Mouse (Mus musculus): ENCODE results near the gene Ddah2.
A peak's percentile ranks its signal among the peaks of the same experiment; 100 is the strongest.

The Ddah2 gene

GRCm38 (mm10) chr17:35051156-35052086 lies 7.4 kb upstream of the Ddah2 start:
- peak; percentile 83 to 87 for DNase-seq

- no peak for DNase-seq
Measured at GRCm38 (mm10) chr17:35052271-35052798, 6.5 kb upstream of the Ddah2 start.

- peak in 1 of 2 experiments; percentile 35 for DNase-seq
Measured at GRCm38 (mm10) chr17:35055691-35056495, 2.9 kb upstream of the Ddah2 start.

GRCm38 (mm10) chr17:35057090-35057489 lies 1.7 kb upstream of the Ddah2 start:
- DNase-seq, result no peak

GRCm38 (mm10) chr17:35058316-35058715 lies 519 bp upstream of the Ddah2 start:
- no peak for DNase-seq

- DNase-seq, result no peak
Measured at GRCm38 (mm10) chr17:35060071-35060470, 1.2 kb downstream of the Ddah2 start.

- DNase-seq, result peak in 1 of 2 experiments; percentile 58
Measured at GRCm38 (mm10) chr17:35060737-35061297, 2.0 kb downstream of the Ddah2 start.

GRCm38 (mm10) chr17:35061299-35061698 lies 2.5 kb downstream of the Ddah2 start:
- DNase-seq, result no peak

- DNase-seq, result no peak
Measured at GRCm38 (mm10) chr17:35063466-35063865, 4.6 kb downstream of the Ddah2 start.

- DNase-seq, result no peak
Measured at GRCm38 (mm10) chr17:35064378-35064877, 5.6 kb downstream of the Ddah2 start.

GRCm38 (mm10) chr17:35064951-35065947 lies 6.4 kb downstream of the Ddah2 start, which contains the start of gene Ly6g6c:
Ly6g6c (plus strand) TSS chr17:35065388.
- DNase-seq, result peak; percentile 79 to 85

GRCm38 (mm10) chr17:35066084-35066483 lies 7.2 kb downstream of the Ddah2 start, which contains the start of gene Mpig6b:
Mpig6b (minus strand) TSS chr17:35066184.
- no peak for DNase-seq

- no peak for DNase-seq
Measured at GRCm38 (mm10) chr17:35068213-35068914, 9.5 kb downstream of the Ddah2 start.

- DNase-seq, result no peak
Measured at GRCm38 (mm10) chr17:35070556-35071229, 11.9 kb downstream of the Ddah2 start.

- no peak for DNase-seq
Measured at GRCm38 (mm10) chr17:35071454-35071853, 12.6 kb downstream of the Ddah2 start.

GRCm38 (mm10) chr17:35074097-35074496 lies 15.3 kb downstream of the Ddah2 start:
- DNase-seq, result no peak

- DNase-seq, result no peak
Measured at GRCm38 (mm10) chr17:35076507-35077176, 17.8 kb downstream of the Ddah2 start, which contains the start of gene Ly6g6e. Ly6g6e (plus strand) TSS chr17:35076902.

- DNase-seq, result no peak
Measured at GRCm38 (mm10) chr17:35077285-35077684, 18.4 kb downstream of the Ddah2 start.

- DNase-seq, result peak; percentile 77 to 81
Measured at GRCm38 (mm10) chr17:35077786-35078233, 19.0 kb downstream of the Ddah2 start, which contains the start of gene Ly6g6d. Ly6g6d (minus strand) TSS chr17:35078065.

Data from kidney, postnatal 36 days (tissue).